Mouse (Mus musculus) forebrain, embryonic 15.5 days (tissue): ENCODE measurements around the gene Ssu2. TPM values are rescaled to one million over a fixed set of nuclear protein-coding genes. Genes with fewer than 3 reads are reported as not detected.
A peak's percentile ranks its signal among the peaks of the same experiment; 100 is the strongest.

ENCODE experiments used
- ATAC-seq: fragments of 200-750 bp; cut with Nextera tagmentation; replicated peaks from 2 replicates; pipeline ENCODE4 v1.8.0; 2017; ENCODE audit warnings: mild to moderate bottlenecking, moderate TSS enrichment, moderate library complexity
- H3K27ac ChIP-seq: fragments of 300-500 bp; sonication (generic); replicated peaks from 2 replicates; pipeline ENCODE4 v1.5.1; 2015; ENCODE audit warnings: mild to moderate bottlenecking, inconsistent platforms
- H3K27me3 ChIP-seq: fragments of 300-500 bp; sonication (generic); 2 replicates; pipeline ENCODE4 v1.6.1; 2015; ENCODE audit warnings: inconsistent platforms
- H3K36me3 ChIP-seq: fragments of 300-500 bp; sonication (generic); 2 replicates; pipeline ENCODE4 v1.6.1; 2015; ENCODE audit warnings: mild to moderate bottlenecking, inconsistent platforms
- H3K4me1 ChIP-seq: fragments of 300-500 bp; sonication (generic); 2 replicates; pipeline ENCODE4 v1.6.1; 2015; ENCODE audit warnings: inconsistent platforms
- H3K4me2 ChIP-seq: fragments of 300-500 bp; sonication (generic); replicated peaks from 2 replicates; pipeline ENCODE4 v1.6.1; 2015; ENCODE audit warnings: mild to moderate bottlenecking, inconsistent platforms
- H3K4me3 ChIP-seq: fragments of 300-500 bp; sonication (generic); 2 replicates; pipeline ENCODE4 v1.5.1; 2015; ENCODE audit warnings: mild to moderate bottlenecking, inconsistent platforms
- H3K9ac ChIP-seq: fragments of 300-500 bp; sonication (generic); replicated peaks from 2 replicates; pipeline ENCODE4 v1.6.1; 2015; ENCODE audit warnings: mild to moderate bottlenecking, inconsistent platforms
- H3K9me3 ChIP-seq: fragments of 300-500 bp; sonication (generic); 2 replicates; pipeline ENCODE4 v1.6.1; 2016; ENCODE audit warnings: inconsistent platforms
- WGBS: fragments of 180-500 bp; shearing (Covaris S2); methylation state at CpG from one replicate; pipeline ENCODE4 v1.1.7; 2015; ENCODE audit warnings: mixed read lengths; 5-methylcytosine and 5-hydroxymethylcytosine counted together
- polyA plus RNA-seq: library from polyadenylated mRNA; unstranded; fragments of >200 nt; fragmentation: Nextera tagmentation; extraction: Ambion mirVana; gene quantifications from 2 replicates; pipeline ENCODE4 v1.2.1, GENCODE M21; 2015

Gene Ssu2
- polyA plus RNA-seq, 1 experiment from 2014 or later = 0.13 TPM

- no peaks in the 10 kb centered on the region for H3K9me3 ChIP-seq
- ATAC-seq = peak; percentile 65
- H3K4me1 ChIP-seq = no peaks in the 10 kb centered on the region
- WGBS = 69% methylated on average over 8 of the region's 8 CpGs
- H3K27ac ChIP-seq = no peak overlapping the region
- H3K27me3 ChIP-seq = no peaks in the 10 kb centered on the region
- no peak overlapping the region for H3K4me3 ChIP-seq
- no peak overlapping the region for H3K4me2 ChIP-seq
- H3K36me3 ChIP-seq = no peaks in the 10 kb centered on the region
- H3K9ac ChIP-seq = no peak overlapping the region
These were observed 4.7 kb downstream of the Ssu2 start for GRCm38 (mm10) chr6:112382990-112383685.

GRCm38 (mm10) chr6:112379054-112379453, 8.8 kb downstream of the Ssu2 start:
- no peak overlapping the region for H3K27ac ChIP-seq
- H3K36me3 ChIP-seq = no peaks in the 10 kb centered on the region
- no peaks in the 10 kb centered on the region for H3K4me1 ChIP-seq
- no peak overlapping the region for H3K4me3 ChIP-seq
- H3K9me3 ChIP-seq = no peaks in the 10 kb centered on the region
- WGBS = 92% methylated on average over 9 of the region's 9 CpGs
- H3K27me3 ChIP-seq = no peaks in the 10 kb centered on the region
- H3K9ac ChIP-seq = no peak overlapping the region
- H3K4me2 ChIP-seq = no peak overlapping the region
- ATAC-seq = no peak

- Histone ChIP-seq H3K9me3 (no peaks in the 10 kb centered on the region), H3K36me3 (no peaks in the 10 kb centered on the region), H3K4me3 (no peak overlapping the region), H3K4me2 (no peak overlapping the region), H3K9ac (no peak overlapping the region), H3K27me3 (no peaks in the 10 kb centered on the region), H3K27ac (no peak overlapping the region), H3K4me1 (no peaks in the 10 kb centered on the region)
- 68% methylated on average over 10 of the region's 13 CpGs for WGBS
- no peak for ATAC-seq
These were observed 12.0 kb downstream of the Ssu2 start for GRCm38 (mm10) chr6:112375661-112376392.

GRCm38 (mm10) chr6:112373886-112374585, 13.8 kb downstream of the Ssu2 start:
- Histone ChIP-seq H3K4me2 (no peak overlapping the region), H3K9me3 (no peaks in the 10 kb centered on the region), H3K4me3 (no peak overlapping the region), H3K4me1 (no peaks in the 10 kb centered on the region), H3K27me3 (no peaks in the 10 kb centered on the region), H3K27ac (no peak overlapping the region), H3K36me3 (no peaks in the 10 kb centered on the region), H3K9ac (no peak overlapping the region)
- ATAC-seq = peak; percentile 74
- WGBS = 47% methylated on average over 8 of the region's 8 CpGs

- Histone ChIP-seq H3K4me2 (no peak overlapping the region), H3K4me3 (no peak overlapping the region), H3K27ac (no peak overlapping the region), H3K4me1 (no peaks in the 10 kb centered on the region), H3K9ac (no peak overlapping the region), H3K9me3 (no peaks in the 10 kb centered on the region), H3K36me3 (no peaks in the 10 kb centered on the region), H3K27me3 (no peaks in the 10 kb centered on the region)
- WGBS = 83% methylated on average over 10 of the region's 10 CpGs
- no peak for ATAC-seq
These were observed 22.5 kb downstream of the Ssu2 start for GRCm38 (mm10) chr6:112365294-112365693.

- H3K4me2 ChIP-seq = no peak overlapping the region
These were observed 23.2 kb downstream of the Ssu2 start for GRCm38 (mm10) chr6:112364581-112364980.

GRCm38 (mm10) chr6:112362349-112362958, 25.4 kb downstream of the Ssu2 start:
- no peaks in the 10 kb centered on the region for H3K36me3 ChIP-seq
- no peaks in the 10 kb centered on the region for H3K27me3 ChIP-seq
- H3K4me3 ChIP-seq = no peak overlapping the region
- peak; percentile 68 for ATAC-seq
- H3K4me1 ChIP-seq = no peaks in the 10 kb centered on the region
- H3K9me3 ChIP-seq = no peaks in the 10 kb centered on the region
- 35% methylated on average over 6 of the region's 6 CpGs for WGBS
- no peak overlapping the region for H3K27ac ChIP-seq
- no peak overlapping the region for H3K9ac ChIP-seq
- no peak overlapping the region for H3K4me2 ChIP-seq

More at GRCm38 (mm10) chr6:112364581-112364980, 23.2 kb downstream of the Ssu2 start:
- no peak overlapping the region for H3K9ac ChIP-seq
- no peak for ATAC-seq
- no peaks in the 10 kb centered on the region for H3K9me3 ChIP-seq
- no peaks in the 10 kb centered on the region for H3K27me3 ChIP-seq
- H3K4me3 ChIP-seq = no peak overlapping the region
- H3K27ac ChIP-seq = no peak overlapping the region
- no peaks in the 10 kb centered on the region for H3K4me1 ChIP-seq
- 48% methylated on average over 2 of the region's 2 CpGs for WGBS
- no peaks in the 10 kb centered on the region for H3K36me3 ChIP-seq

- H3K4me3 ChIP-seq = no peak overlapping the region
- ATAC-seq = no peak
- H3K36me3 ChIP-seq = no peaks in the 10 kb centered on the region
- H3K4me2 ChIP-seq = no peak overlapping the region
- H3K27ac ChIP-seq = no peak overlapping the region
- no peak overlapping the region for H3K9ac ChIP-seq
- no peaks in the 10 kb centered on the region for H3K27me3 ChIP-seq
- H3K4me1 ChIP-seq = no peaks in the 10 kb centered on the region
- WGBS = 75% methylated on average over 8 of the region's 8 CpGs
- no peaks in the 10 kb centered on the region for H3K9me3 ChIP-seq
These were observed 27.1 kb downstream of the Ssu2 start for GRCm38 (mm10) chr6:112360676-112361075.

- no peaks in the 10 kb centered on the region for H3K4me1 ChIP-seq
- ATAC-seq = no peak
- WGBS = 91% methylated on average over 1 of the region's 1 CpGs
These were observed 28.5 kb downstream of the Ssu2 start for GRCm38 (mm10) chr6:112359341-112359740.

GRCm38 (mm10) chr6:112350452-112350851, 37.4 kb downstream of the Ssu2 start:
- H3K27ac ChIP-seq = no peak overlapping the region
- H3K9me3 ChIP-seq = no peaks in the 10 kb centered on the region
- no peaks in the 10 kb centered on the region for H3K4me1 ChIP-seq
- H3K4me3 ChIP-seq = no peak overlapping the region
- no peak overlapping the region for H3K9ac ChIP-seq
- H3K27me3 ChIP-seq = no peaks in the 10 kb centered on the region
- no peak overlapping the region for H3K4me2 ChIP-seq
- 89% methylated on average over 4 of the region's 4 CpGs for WGBS
- no peaks in the 10 kb centered on the region for H3K36me3 ChIP-seq
- no peak for ATAC-seq

More at GRCm38 (mm10) chr6:112359341-112359740, 28.5 kb downstream of the Ssu2 start:
- Histone ChIP-seq H3K4me3 (no peak overlapping the region), H3K27me3 (no peaks in the 10 kb centered on the region), H3K9ac (no peak overlapping the region), H3K27ac (no peak overlapping the region), H3K9me3 (no peaks in the 10 kb centered on the region), H3K4me2 (no peak overlapping the region), H3K36me3 (no peaks in the 10 kb centered on the region)

- no peaks in the 10 kb centered on the region for H3K4me1 ChIP-seq
- no peaks in the 10 kb centered on the region for H3K27me3 ChIP-seq
- H3K27ac ChIP-seq = no peak overlapping the region
- WGBS = 83% methylated on average over 4 of the region's 4 CpGs
- no peak overlapping the region for H3K4me2 ChIP-seq
- no peak overlapping the region for H3K9ac ChIP-seq
- H3K4me3 ChIP-seq = no peak overlapping the region
- no peak for ATAC-seq
- H3K9me3 ChIP-seq = no peaks in the 10 kb centered on the region
- H3K36me3 ChIP-seq = no peaks in the 10 kb centered on the region
These were observed 48.8 kb downstream of the Ssu2 start for GRCm38 (mm10) chr6:112339016-112339415.

GRCm38 (mm10) chr6:112337667-112338066, 50.2 kb downstream of the Ssu2 start:
- no peak overlapping the region for H3K9ac ChIP-seq
- no peak; the same call in 1 of the 2 replicates for ATAC-seq
- no peaks in the 10 kb centered on the region for H3K9me3 ChIP-seq
- H3K27ac ChIP-seq = no peak overlapping the region
- 80% methylated on average over 6 of the region's 6 CpGs for WGBS
- no peak overlapping the region for H3K4me3 ChIP-seq
- H3K27me3 ChIP-seq = no peaks in the 10 kb centered on the region
- H3K4me2 ChIP-seq = no peak overlapping the region
- no peaks in the 10 kb centered on the region for H3K36me3 ChIP-seq
- H3K4me1 ChIP-seq = no peaks in the 10 kb centered on the region
